Mouse (Mus musculus) myocyte (in vitro differentiated cells): ENCODE results near the gene Fggy.

Experiments used
- E2F4 ChIP-seq: IDR thresholded peaks from one replicate; pipeline ENCODE4 v1.6.1; 2011; ENCODE audit warnings: mild to moderate bottlenecking, control low read depth, moderate library complexity; ENCODE audit not compliant: insufficient read depth
- MAX ChIP-seq: IDR thresholded peaks from one replicate; pipeline ENCODE4 v1.6.1; 2011; ENCODE audit warnings: low read depth, mild to moderate bottlenecking, control low read depth
- MYOD1 ChIP-seq, 3 experiments: IDR thresholded peaks; one replicate each; pipeline ENCODE4 v1.6.1; 2011; ENCODE audit warnings: control low read depth in 2 of 3, low read depth in 2 of 3, mild to moderate bottlenecking in 2 of 3, moderate library complexity in 1 of 3; ENCODE audit not compliant: insufficient read length in 2 of 3, control insufficient read depth in 1 of 3
- MYOG ChIP-seq, 3 experiments: IDR thresholded peaks; one replicate each; pipeline ENCODE4 v1.6.1; 2011; ENCODE audit warnings: control low read depth in 2 of 3, low read depth in 2 of 3, mild to moderate bottlenecking in 2 of 3; ENCODE audit not compliant: insufficient read length in 2 of 3, control insufficient read depth in 1 of 3, insufficient read depth in 1 of 3
- POLR2A ChIP-seq: IDR thresholded peaks from one replicate; pipeline ENCODE4 v1.6.1; 2011; ENCODE audit warnings: low read depth, mild to moderate bottlenecking, control low read depth, moderate library complexity; ENCODE audit not compliant: insufficient read length
- TCF12 ChIP-seq: IDR thresholded peaks from one replicate; pipeline ENCODE4 v1.6.1; 2011; ENCODE audit warnings: mild to moderate bottlenecking, control low read depth; ENCODE audit not compliant: poor library complexity, insufficient read depth, severe bottlenecking

DNA sequence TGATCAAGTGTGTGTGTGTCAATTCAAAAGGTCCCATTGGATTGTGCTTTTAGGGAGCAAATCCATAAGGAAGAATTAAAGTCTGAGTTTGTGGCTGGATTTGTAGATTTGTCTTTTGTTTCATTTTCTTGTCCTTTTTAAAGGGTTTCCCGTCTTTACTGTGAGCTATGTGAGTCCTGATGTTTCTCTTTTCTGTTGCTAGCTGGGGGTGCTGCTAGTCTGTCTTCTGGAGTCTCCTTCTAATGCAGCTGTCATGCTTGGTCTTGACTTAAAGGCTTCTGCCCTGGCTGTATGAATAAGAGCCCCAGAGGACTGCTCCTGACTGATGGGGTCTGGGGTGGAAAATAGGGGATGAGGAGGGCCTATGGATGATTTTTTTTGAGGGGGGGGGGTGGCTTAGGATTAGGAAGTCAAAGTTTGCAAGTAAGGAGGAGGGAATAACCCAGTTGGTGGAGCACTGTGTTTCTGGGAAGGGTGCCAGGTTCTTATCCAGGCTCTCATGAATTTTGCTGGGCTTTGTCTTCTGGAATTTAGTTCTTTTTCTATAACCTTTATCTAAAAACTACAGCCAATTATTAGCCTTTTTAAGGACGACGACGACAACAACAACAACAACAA, 1.1 kb downstream of the Fggy start:
- no peak for TF ChIP-seq POLR2A
- TF ChIP-seq MYOD1 (IDR thresholded peaks at IDR 0.05; ENCODE audit: control insufficient read depth in 1 of 3, insufficient read length in 2 of 3, low read depth in 2 of 3) = peak in 2 of 3 experiments; percentile 29 to 43
- TF ChIP-seq MYOG (IDR thresholded peaks at IDR 0.05; ENCODE audit: control insufficient read depth in 1 of 3, insufficient read depth in 1 of 3, insufficient read length in 2 of 3, low read depth in 2 of 3) = peak in 1 of 3 experiments; percentile 32
- TF ChIP-seq MAX = no peak
- no peak for TF ChIP-seq TCF12
- no peak for TF ChIP-seq E2F4
